ENCODE assay signal across 8 mouse cellular contexts in genomic region chr11:60351388-60351787, GRCm38 (mm10). TPM values are rescaled to one million over a fixed set of nuclear protein-coding genes. Genes with fewer than 3 reads are reported as not detected.
DNase-seq lines count a peak whose midpoint lies in the region; ATAC-seq lines count a peak whose summit lies in the region.

No protein-coding gene starts in this region.

- 59% methylated on average over 2 of the region's 2 CpGs for WGBS in forebrain, embryonic 12.5 days
- 65% methylated on average over 2 of the region's 2 CpGs for WGBS in limb, embryonic 13.5 days
- 49% methylated on average over 2 of the region's 2 CpGs for WGBS in stomach, embryonic 16.5 days

- no peak overlapping the region for H3K27ac ChIP-seq in forebrain, embryonic 12.5 days
- H3K27ac ChIP-seq in limb, embryonic 13.5 days, result no peak overlapping the region
- peak overlapping the region; percentile 81; the same call in 1 of the 2 replicates for H3K27ac ChIP-seq in stomach, embryonic 16.5 days (ENCODE audit: low read length)

- peak; percentile 27 for DNase-seq in adrenal gland, postnatal 10 days
- no peak for DNase-seq in adrenal gland, postnatal 14 days
- DNase-seq in 3T3-L1 (ENCODE audit: low read depth, low spot score), result peak; percentile 71
- no peak for DNase-seq in cerebellum, postnatal 4 days (ENCODE audit: low spot score in 2 of 2)
- no peak for DNase-seq in left cerebral cortex, adult 11 months (ENCODE audit: low spot score)

- no peak for ATAC-seq in forebrain, embryonic 12.5 days (ENCODE audit: low FRiP score)
- no peak for ATAC-seq in limb, embryonic 13.5 days (ENCODE audit: low FRiP score, low read depth)
- no peak for ATAC-seq in stomach, embryonic 16.5 days (ENCODE audit: insufficient read depth, low FRiP score)

- no peaks in the 10 kb centered on the region for H3K27me3 ChIP-seq in forebrain, embryonic 12.5 days
- no peaks in the 10 kb centered on the region for H3K27me3 ChIP-seq in limb, embryonic 13.5 days
- no peaks in the 10 kb centered on the region for H3K27me3 ChIP-seq in stomach, embryonic 16.5 days (ENCODE audit: control insufficient read depth, insufficient read depth, low read length)

- H3K4me1 ChIP-seq in forebrain, embryonic 12.5 days, result peaks cover 20% of the 10 kb centered on the region
- H3K4me1 ChIP-seq in limb, embryonic 13.5 days, result peaks cover 12% of the 10 kb centered on the region
- peaks cover 11% of the 10 kb centered on the region for H3K4me1 ChIP-seq in stomach, embryonic 16.5 days (ENCODE audit: control insufficient read depth, insufficient read depth, low read length)

- no peaks in the 10 kb centered on the region for H3K36me3 ChIP-seq in forebrain, embryonic 12.5 days (replicated peaks)
- H3K36me3 ChIP-seq in limb, embryonic 13.5 days, result no peaks in the 10 kb centered on the region
- H3K36me3 ChIP-seq in stomach, embryonic 16.5 days (ENCODE audit: control insufficient read depth, insufficient read depth, low read length), result no peaks in the 10 kb centered on the region

- peak overlapping the region; percentile 78; the same call in 1 of the 2 replicates for H3K4me3 ChIP-seq in forebrain, embryonic 12.5 days (replicated peaks)
- H3K4me3 ChIP-seq in limb, embryonic 13.5 days, result peak overlapping the region; percentile 71; the same call in 1 of the 2 replicates
- peak overlapping the region; percentile 81 for H3K4me3 ChIP-seq in stomach, embryonic 16.5 days (replicated peaks; ENCODE audit: low read length)

- H3K9ac ChIP-seq in forebrain, embryonic 12.5 days, result peak overlapping the region; percentile 69; the same call in 1 of the 2 replicates
- H3K9ac ChIP-seq in limb, embryonic 13.5 days, result peak overlapping the region; percentile 76
- peak overlapping the region; percentile 76; the same call in 1 of the 2 replicates for H3K9ac ChIP-seq in stomach, embryonic 16.5 days (ENCODE audit: low read length)

- no peaks in the 10 kb centered on the region for H3K9me3 ChIP-seq in forebrain, embryonic 12.5 days
- no peaks in the 10 kb centered on the region for H3K9me3 ChIP-seq in limb, embryonic 13.5 days
- no peaks in the 10 kb centered on the region for H3K9me3 ChIP-seq in stomach, embryonic 16.5 days (replicated peaks; ENCODE audit: control insufficient read depth, low read length)

- peak overlapping the region; percentile 93 for H3K4me2 ChIP-seq in forebrain, embryonic 12.5 days
- H3K4me2 ChIP-seq in limb, embryonic 13.5 days (replicated peaks), result peak overlapping the region; percentile 77
- H3K4me2 ChIP-seq in stomach, embryonic 16.5 days (ENCODE audit: low read depth, low read length), result peak overlapping the region; percentile 85

RNA-seq across cellular contexts. Expression of gene Tom1l2, which starts 1.3 kb away (rescaled TPM):
- 10 to 100 TPM; 49.9 to 61.5 TPM for total RNA-seq in adrenal gland, postnatal 10 days (2021)
- 55.9 and 65.0 TPM in 2 replicates for total RNA-seq in adrenal gland, postnatal 14 days (2021)
- polyA plus RNA-seq in forebrain, embryonic 12.5 days (2016; fragmentation: Nextera tagmentation; extraction: Ambion mirVana), result 31.3 and 32.6 TPM in 2 replicates
- 26.4 and 27.9 TPM in 2 replicates for polyA plus RNA-seq in limb, embryonic 13.5 days (2015; fragmentation: Nextera tagmentation; extraction: Ambion mirVana)
- 29.9 and 35.8 TPM in 2 replicates for polyA plus RNA-seq in stomach, embryonic 16.5 days (2015; fragmentation: Nextera tagmentation; extraction: Ambion mirVana)

RNA-seq across cellular contexts. Expression of gene Drc3, which starts 1.7 kb away (rescaled TPM):
- 1 to 10 TPM; 1.1 to 1.5 TPM for total RNA-seq in adrenal gland, postnatal 10 days (2021)
- 1.6 TPM in 2 replicates for total RNA-seq in adrenal gland, postnatal 14 days (2021)
- 3.0 and 3.2 TPM in 2 replicates for polyA plus RNA-seq in forebrain, embryonic 12.5 days (2016; fragmentation: Nextera tagmentation; extraction: Ambion mirVana)
- 1.0 and 1.5 TPM in 2 replicates for polyA plus RNA-seq in limb, embryonic 13.5 days (2015; fragmentation: Nextera tagmentation; extraction: Ambion mirVana)
- polyA plus RNA-seq in stomach, embryonic 16.5 days (2015; fragmentation: Nextera tagmentation; extraction: Ambion mirVana), result 1.4 TPM in 2 replicates

Comparison
In these comparisons a context has a peak if more than half of its experiments do, and no peak if none do; other contexts are left out.
1. DNase-seq: peak in adrenal gland, postnatal 10 days (single experiment) and 3T3-L1 (single experiment); none in adrenal gland, postnatal 14 days (single experiment), cerebellum, postnatal 4 days (0 of 2) and left cerebral cortex, adult 11 months (single experiment).
2. Peak in every context shown above with its lines, with median percentiles within 50 percentile points of each other: H3K4me2 ChIP-seq, H3K4me3 ChIP-seq and H3K9ac ChIP-seq.